Mouse (Mus musculus): ENCODE data around the gene Wdr91.

DNA sequence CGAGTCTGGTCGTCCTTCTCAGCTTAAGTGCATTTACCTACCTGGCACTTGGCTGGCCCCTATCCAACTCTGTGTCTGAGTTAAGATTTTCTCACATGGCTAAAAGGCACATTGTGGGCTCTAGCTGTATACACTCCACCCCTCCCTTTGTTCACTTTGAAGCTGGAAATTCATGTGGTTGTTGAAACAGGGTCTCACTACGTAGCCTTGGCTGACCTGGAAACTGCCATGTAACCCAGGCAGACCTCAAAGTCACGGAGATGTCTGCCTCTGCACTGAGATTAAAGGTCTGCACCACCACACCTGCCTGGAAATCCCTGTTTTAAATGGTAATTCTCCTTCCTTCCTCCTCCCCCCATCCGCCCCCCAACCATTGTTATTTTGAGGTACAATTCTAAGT is 32.8 kb upstream of the Wdr91 start:
- TF ChIP-seq POLR2A (IDR thresholded peaks at IDR 0.05; ENCODE audit: borderline replicate concordance, low read depth, low read length) (no peak), CTCF (IDR thresholded peaks at IDR 0.05; ENCODE audit: low read depth, low read length) (no peak)

Data from bone marrow macrophage, adult 2 months (primary cell).